Mouse (Mus musculus) CH12.LX (cell line): ENCODE measurements at regions not wholly inside any gene's neighbourhood (a gene's known extent, or its start where the extent isn't known, plus 50 kb on each side); places are given as distances from the start of the nearest gene placed in this dataset.

ENCODE experiments used
- BHLHE40 ChIP-seq: IDR thresholded peaks from 2 replicates; pipeline ENCODE4 v1.6.1; 2011; ENCODE audit warnings: mild to moderate bottlenecking, low read depth, low read length, improper control_type of control experiment
- CTCF ChIP-seq, 2 experiments: IDR thresholded peaks in 1 of 2; conservative IDR thresholded peaks in 1 of 2; 2 replicates each; pipeline ENCODE4 v1.5.1; 2011 to 2012; ENCODE audit warnings: low read depth in 2 of 2, low read length in 2 of 2, improper control_type of control experiment in 1 of 2, inconsistent platforms in 1 of 2, mild to moderate bottlenecking in 1 of 2, moderate library complexity in 1 of 2
- ELF1 ChIP-seq: IDR thresholded peaks from 2 replicates; pipeline ENCODE4 v1.6.1; 2014; ENCODE audit warnings: low read depth, mild to moderate bottlenecking, inconsistent platforms, low read length, improper control_type of control experiment
- EP300 ChIP-seq: IDR thresholded peaks from 2 replicates; pipeline ENCODE4 v1.6.1; 2011; ENCODE audit warnings: low read length, improper control_type of control experiment
- ETS1 ChIP-seq: conservative IDR thresholded peaks from 2 replicates; pipeline ENCODE4 v1.6.1; 2012; ENCODE audit warnings: low read depth, mild to moderate bottlenecking, inconsistent platforms, low read length, improper control_type of control experiment, moderate library complexity
- HCFC1 ChIP-seq: IDR thresholded peaks from 2 replicates; pipeline ENCODE4 v1.6.1; 2012; ENCODE audit warnings: low read depth, mild to moderate bottlenecking, inconsistent platforms, low read length, improper control_type of control experiment
- KAT2A ChIP-seq: IDR thresholded peaks from 2 replicates; pipeline ENCODE4 v1.6.1; 2012; ENCODE audit warnings: low read length, improper control_type of control experiment, inconsistent platforms; ENCODE audit not compliant: insufficient replicate concordance
- MXI1 ChIP-seq: IDR thresholded peaks from 2 replicates; pipeline ENCODE4 v1.6.1; 2011; ENCODE audit warnings: mild to moderate bottlenecking, low read depth, low read length, improper control_type of control experiment
- MYC ChIP-seq: IDR thresholded peaks from 2 replicates; pipeline ENCODE4 v1.6.1; 2011; ENCODE audit warnings: low read depth, mild to moderate bottlenecking, improper control_type of control experiment, low read length
- NELFE ChIP-seq: IDR thresholded peaks from 2 replicates; pipeline ENCODE4 v1.6.1; 2011; ENCODE audit warnings: low read depth, low read length, improper control_type of control experiment
- POLR2A ChIP-seq: IDR thresholded peaks from 2 replicates; pipeline ENCODE4 v1.6.1; 2011; ENCODE audit warnings: low read depth, mild to moderate bottlenecking, improper control_type of control experiment, low read length
- SIN3A ChIP-seq: IDR thresholded peaks from 2 replicates; pipeline ENCODE4 v1.6.1; 2012; ENCODE audit warnings: low read length, improper control_type of control experiment, inconsistent platforms
- TBP ChIP-seq: conservative IDR thresholded peaks from 2 replicates; pipeline ENCODE4 v1.6.1; 2011; ENCODE audit warnings: low read depth, low read length, improper control_type of control experiment
- ZMIZ1 ChIP-seq: IDR thresholded peaks from 2 replicates; pipeline ENCODE4 v1.6.1; 2012; ENCODE audit warnings: low read depth, mild to moderate bottlenecking, inconsistent platforms, low read length, improper control_type of control experiment

DNA sequence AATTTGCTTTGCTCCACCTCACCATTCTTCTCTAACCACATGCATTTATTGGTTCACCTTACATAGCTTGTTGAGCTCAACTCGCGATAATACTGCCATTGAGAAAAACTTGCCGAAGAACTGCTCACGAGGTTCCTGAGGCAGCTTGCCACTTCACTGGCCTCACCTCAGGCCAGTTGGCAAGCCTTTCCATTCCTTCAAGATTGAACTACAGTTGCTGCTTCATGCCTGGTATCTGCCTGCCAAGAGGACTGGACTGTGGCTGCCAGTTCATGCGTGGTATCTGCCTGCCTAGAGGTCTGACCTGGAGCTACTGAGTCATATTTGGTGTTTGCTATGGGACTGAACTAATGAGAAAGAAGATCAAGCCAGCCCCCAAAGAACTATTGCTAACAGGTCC lies 420.9 kb downstream of the 1190002N15Rik start:
- TF ChIP-seq ZMIZ1 (no peak), MXI1 (no peak), CTCF (conservative IDR thresholded peaks at IDR 0.05 in 1 of 2, IDR thresholded peaks at IDR 0.05 in 1 of 2; ENCODE audit: low read depth in 2 of 2, low read length in 2 of 2) (no peak), TBP (no peak), HCFC1 (no peak), SIN3A (no peak), ETS1 (no peak), MYC (no peak), NELFE (no peak), ELF1 (no peak), POLR2A (no peak), EP300 (no peak), BHLHE40 (no peak), KAT2A (no peak)
